Mouse (Mus musculus) lung, postnatal 25 days (tissue): ENCODE results near the gene Hist1h3g.

Experiments used
- DNase-seq: peaks from one replicate; pipeline ENCODE4 v3.0.0; 2022; ENCODE audit warnings: low spot score

The Hist1h3g gene

DNA sequence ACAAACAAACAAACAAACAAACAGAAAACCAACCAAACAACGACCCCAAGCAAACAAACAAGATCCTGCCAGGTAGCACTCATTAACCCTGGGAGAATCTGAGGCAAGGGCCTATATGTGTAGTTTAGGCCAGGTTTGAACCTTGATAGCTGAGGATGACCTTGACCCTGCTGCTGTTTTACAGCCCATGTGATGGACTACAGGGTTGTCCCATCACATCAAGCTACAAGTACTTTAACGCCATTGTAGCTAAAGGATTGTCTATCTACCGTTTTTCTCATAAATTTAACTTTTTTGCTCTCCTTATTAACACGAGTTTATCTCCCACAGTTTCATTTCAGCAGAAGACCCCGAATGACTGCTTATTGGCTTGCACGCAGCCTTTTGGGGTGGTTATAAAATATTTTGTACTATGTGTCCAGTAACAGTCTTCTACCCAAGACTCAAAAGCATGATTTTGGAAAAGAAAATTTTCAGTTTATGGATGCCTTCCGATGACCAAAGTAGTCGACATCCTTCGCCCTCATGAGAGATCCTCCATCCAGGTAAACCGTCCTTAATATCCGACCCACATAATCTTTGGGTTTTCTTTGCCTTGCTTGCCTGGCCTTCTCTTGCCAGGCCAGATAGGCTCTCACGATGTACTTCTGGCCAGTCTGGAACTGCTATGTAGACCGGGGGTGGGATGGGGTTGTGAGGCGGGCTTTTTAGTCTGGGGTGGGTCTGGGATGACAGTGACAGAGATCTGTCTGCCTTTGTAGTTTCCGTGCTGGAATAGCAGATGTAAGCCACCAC is 19.2 kb upstream of the Hist1h3g start:
- DNase-seq, result no peak

DNA sequence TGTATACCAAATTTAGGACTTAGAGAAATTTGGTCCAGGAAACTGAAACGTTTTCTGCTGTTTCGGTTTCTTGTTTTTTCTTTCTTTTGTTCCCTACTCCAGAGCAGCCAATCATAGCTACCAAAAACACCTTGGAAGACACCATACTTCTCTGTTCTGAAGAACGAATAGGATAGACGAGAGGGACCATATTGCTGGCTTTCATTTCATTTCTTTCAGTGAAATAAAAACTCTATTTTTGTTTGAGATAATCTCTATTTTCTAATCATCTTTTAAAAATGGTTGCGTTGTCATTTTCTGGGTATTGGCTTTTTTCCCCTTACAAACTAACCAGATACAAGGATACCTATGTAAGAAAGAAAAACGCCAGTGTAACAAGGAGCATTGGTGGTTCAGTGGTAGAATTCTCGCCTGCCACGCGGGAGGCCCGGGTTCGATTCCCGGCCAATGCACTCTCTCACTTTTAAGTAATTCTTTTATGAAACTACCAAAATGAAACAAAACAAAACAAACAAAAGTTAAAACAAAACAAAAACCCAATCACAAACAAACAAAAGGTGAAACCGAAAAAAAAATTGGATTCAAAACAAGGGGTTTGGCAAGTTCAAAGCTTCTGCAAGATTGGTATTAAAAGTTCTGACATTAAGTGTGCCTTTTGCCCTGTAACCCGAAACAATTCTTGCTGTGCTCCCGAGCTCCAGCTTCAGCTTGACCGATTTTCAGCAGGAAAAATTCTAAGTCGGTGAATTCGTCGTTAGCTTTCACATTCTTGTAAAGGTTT is 18.2 kb upstream of the Hist1h3g start:
- peak; percentile 59 for DNase-seq

DNA sequence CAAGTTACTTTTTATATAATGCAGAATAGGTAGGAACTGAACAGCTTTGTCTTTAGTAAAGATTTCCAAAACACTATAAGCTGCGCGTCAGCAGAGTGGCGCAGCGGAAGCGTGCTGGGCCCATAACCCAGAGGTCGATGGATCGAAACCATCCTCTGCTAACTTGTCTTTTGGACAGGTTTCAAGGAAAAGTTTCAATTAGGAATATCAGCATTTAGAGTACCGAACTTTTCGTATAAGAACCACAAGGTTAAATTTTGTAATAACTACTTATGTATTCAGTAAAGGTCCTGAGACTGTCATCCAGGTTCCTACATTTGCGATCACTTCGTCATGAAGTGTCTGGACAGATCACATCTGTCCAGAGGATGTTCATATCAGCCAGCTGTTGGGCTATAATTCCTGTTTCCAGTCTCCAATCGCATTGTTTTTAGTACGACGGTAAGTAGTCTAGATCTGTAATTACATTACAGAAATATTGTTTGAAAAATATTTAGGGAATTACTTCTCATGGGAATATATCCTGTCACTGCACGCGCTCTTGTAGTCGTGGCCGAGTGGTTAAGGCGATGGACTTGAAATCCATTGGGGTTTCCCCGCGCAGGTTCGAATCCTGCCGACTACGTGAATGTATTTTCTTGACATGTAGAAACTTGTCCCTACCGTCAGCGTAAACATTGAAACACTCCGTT is 17.5 kb upstream of the Hist1h3g start:
- peak; percentile 89 for DNase-seq

DNA sequence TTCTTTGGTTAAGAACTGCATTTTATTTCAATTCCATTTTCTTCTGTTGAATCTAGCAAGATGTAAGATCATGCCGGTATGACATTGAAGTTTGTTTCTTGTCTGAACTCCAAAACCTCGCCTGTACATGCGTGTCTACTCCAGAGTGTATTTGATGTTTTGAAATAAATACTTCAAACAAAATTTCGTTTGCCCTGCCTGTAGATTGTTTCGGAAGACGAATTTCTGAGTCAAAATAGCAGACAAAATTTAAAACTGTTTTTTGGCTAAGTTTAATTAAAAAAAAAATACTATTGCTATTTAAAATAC is 17.0 kb upstream of the Hist1h3g start:
- DNase-seq, result no peak

DNA sequence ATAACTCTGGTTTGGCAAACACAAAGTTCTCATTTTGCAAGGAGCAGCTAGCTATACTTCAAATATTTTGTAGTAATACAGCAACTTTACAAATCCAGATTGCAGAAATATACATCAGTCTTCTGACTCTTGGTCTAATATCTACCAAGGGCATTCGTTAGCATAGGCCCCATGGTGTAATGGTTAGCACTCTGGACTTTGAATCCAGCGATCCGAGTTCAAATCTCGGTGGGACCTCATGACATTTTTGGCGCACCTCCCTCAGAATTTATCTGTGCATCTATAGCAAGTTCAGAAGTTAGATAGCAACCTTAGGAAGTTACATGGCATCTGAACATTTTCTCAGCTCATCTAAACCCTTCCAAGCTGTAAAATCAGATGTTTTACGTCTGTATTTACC is 16.3 kb upstream of the Hist1h3g start:
- DNase-seq, result peak; percentile 86

DNA sequence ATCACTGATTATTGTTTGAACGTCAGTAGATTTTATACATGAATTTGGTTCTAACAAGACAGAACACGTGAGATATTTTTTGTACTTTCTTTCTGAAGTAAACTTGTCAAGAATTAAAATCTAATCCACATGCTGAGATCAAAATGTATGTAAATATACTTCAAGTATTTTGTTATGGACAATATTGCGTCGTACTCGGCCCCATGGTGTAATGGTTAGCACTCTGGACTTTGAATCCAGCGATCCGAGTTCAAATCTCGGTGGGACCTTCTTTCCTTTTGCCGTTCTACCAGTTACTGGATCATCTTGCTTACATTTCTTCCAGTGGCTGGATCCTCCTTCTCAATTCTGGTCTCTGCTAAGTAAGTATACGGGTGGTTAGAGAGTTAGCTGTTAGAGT is 15.8 kb upstream of the Hist1h3g start:
- DNase-seq, result peak; percentile 84

DNA sequence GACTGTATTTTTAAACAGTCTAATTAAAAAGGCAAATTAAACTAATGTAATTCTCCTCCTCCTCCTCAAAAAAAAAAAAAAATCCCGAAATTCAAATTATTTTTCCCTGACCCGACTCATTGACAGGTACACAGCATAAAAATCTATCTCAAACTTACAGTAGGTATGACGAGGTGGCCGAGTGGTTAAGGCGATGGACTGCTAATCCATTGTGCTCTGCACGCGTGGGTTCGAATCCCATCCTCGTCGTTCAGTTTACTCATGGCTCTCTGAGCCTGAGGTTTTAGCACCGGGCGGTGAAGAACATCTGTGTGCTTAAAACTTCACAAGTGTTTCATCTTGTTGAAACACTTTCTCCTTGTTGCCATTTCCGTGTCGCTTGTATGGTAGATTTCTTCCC is 13.5 kb upstream of the Hist1h3g start:
- peak; percentile 82 for DNase-seq

DNA sequence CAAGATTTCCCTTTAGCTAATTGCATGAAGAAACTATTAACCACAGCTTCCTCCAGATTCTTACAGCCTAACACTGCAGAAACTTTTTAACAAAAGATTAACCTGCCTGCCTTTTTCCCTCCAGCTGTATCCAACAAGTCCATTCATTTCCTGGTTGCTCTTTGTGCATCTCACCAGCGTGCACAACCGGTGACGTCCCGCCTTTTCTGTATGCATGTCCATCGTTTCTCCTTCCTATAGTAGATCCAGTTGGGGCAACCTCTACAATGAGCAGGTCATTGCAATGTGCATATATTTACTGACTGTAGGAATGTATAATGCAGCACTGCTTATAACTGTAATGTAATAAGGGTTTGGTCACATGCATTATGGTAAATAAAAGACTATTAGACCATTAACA is 11.2 kb upstream of the Hist1h3g start:
- DNase-seq, result no peak

DNA sequence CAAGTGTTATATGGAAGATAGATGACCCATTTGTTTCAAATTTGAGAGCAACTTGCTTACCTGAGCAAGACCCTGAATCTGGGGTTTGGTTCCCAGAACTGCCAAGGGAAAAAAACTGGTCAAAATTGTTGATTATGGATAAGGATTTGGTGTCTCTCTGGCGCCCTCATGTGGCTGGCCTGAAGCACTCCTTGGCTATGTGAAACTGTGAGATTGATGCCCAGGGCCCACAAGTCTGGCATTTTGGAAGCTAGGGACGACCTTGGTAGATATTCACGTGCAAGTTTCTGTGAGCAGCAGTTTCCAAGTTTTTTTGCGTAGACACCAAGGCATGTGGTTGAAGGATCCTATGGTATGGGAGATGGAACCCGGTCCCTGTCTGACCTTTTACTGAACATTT is 10.6 kb upstream of the Hist1h3g start:
- peak; percentile 69 for DNase-seq

DNA sequence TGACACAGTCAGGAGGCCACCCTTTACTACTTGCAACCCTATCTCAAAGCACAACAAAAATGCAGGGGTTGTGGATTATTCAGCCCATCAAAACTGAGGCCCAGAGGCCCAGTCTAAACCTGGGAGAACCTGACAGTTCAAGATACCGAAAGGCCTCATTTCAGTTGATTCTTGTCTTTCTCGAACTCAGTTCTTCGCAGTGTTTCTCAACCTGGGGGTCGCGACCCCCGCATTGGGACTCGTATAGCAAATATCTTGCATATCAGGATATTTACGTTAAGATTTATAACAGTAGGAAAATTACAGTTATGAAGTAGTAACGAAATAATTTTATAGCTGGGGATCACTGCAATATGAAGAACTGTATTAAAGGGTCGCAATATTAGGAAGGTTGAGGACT is 9.3 kb upstream of the Hist1h3g start:
- DNase-seq, result no peak

DNA sequence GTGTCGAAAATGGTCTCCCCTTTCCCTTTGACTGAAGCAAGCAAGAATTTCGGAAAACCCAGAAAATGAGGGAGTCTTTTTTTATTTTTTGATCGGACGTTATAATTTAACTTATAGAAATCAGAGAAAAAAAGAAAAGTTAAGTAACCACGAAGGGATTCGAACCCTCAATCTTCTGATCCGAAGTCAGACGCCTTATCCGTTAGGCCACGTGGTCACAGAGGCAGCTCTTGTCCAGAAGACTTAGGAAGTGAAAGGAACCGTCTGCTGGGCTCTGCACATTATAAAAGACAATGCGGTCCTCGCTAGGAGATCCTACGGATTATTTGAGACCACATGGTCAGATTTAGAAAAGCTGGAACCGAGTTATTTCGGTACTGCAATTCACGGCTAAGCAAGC is 8.9 kb upstream of the Hist1h3g start:
- DNase-seq, result peak; percentile 94

DNA sequence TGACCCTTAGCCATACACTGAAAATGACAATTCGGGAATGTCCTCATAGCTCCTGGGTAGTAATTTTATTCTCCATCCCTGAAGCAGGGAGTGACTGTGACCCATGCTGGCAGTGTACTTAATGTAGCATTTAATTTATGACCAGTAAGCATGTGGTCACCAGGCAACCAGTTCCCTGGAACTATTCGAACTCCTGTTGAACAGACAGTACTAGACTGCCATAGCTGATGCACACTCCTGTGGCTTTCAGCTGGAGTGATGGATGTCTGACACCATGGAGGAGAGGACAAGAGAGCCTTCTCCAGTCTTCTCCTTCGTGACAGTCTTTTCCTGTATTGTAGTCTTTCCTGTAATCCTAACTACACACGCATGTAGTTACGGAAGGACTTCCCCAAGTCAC is 6.2 kb upstream of the Hist1h3g start:
- DNase-seq, result no peak

DNA sequence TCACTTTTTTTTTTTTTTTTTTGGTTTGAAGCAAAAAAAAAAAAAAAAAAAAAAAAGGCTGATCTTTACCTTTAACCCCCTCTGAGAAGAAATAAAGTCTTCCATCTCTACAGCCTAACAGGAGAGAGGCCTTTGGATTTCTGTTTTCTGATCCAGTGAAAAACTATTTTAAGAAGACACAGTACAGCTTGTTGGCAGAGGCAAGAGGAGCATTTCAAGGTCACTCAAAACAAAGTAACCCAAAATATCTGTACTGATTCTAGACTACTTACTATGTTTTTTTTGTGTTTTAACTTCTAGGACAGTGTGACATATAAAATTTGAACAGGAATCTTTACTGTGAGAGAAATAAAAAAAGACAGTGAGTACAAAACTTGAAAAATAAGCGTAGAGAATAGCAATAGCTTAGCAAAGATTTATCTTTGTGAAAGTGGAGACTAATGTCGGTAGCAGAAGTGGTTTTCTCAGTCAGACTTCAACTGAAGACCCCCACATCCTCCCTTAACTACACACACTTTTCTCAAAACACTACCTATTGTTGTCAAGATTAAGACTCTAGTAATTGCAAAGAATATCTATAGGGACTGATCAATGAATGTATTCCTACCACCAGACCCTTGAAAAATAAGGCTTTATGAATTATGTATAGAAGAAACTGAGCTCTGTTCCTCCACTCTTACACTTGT is 5.6 kb upstream of the Hist1h3g start:
- no peak for DNase-seq

DNA sequence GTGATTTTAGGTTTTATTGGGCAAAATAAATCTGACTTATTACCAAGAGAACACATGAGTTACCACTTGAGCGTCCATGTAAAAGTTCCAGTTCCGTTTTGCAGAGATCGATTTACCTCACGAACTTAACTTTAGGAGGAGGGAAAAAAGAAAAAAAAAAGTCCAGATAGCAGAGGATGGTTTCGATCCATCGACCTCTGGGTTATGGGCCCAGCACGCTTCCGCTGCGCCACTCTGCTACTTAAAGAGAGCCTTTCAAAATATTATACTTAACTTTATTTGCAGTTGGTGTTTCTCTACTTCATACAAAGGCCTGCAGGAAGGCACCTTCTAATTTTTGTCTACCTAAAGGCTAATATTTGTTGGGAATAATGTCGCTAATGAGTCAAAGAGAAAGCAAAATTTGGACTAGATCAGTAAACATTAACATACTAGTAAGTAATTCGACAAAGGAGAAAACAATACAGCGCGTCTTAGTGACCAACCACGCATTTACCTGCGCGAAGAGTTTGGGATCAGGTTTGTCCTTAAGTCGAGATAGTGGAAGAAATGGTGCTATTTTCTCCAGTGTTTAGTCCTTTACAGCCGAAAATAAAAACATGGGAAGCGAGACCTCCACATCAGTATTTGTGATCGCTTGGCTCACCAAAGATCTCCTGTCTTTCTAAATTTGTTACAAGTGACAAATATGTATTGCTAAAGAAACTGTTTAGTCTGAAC is 4.9 kb upstream of the Hist1h3g start:
- DNase-seq, result peak; percentile 80

DNA sequence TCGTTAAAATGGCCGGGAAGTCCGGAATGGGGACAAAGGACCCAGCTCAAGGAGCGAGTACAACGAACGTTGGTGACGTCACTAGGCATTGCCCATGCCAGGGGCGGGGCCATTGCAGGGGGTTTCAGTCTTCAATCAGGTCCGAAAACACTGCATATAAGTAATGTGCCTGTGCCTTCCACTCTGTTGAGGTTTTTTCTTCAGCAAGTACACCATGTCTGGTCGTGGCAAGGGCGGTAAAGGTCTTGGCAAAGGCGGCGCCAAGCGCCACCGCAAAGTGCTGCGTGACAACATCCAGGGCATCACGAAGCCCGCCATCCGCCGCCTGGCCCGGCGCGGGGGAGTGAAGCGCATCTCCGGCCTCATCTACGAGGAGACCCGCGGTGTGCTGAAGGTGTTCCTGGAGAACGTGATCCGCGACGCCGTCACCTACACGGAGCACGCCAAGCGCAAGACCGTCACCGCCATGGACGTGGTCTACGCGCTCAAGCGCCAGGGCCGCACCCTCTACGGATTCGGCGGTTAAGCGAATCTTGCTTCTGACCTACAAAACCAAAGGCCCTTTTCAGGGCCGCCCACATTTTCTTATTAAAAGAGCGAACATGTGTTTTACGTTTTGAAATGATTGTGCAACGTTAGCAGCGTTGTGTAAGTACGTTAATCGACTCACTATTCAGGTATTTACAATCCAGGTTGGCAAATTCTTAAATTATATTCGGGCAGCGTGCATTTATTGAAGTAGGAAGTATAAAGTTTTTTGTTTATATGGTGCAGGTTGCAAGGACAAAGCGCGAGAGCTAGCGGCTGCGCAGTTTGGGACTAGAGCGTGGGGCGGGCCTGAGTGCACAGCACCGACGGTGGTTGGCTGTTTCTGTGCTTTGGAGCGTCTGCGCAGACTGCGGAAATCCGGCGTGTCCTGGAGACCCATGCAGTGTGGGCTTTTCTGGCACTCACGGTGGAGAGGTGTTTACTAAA is 4.0 kb upstream of the Hist1h3g start, which contains the start of gene Hist1h4h:
Hist1h4h (plus strand) TSS at position 150 of the 975 bp plus-strand sequence.
- DNase-seq, result peak; percentile 99

DNA sequence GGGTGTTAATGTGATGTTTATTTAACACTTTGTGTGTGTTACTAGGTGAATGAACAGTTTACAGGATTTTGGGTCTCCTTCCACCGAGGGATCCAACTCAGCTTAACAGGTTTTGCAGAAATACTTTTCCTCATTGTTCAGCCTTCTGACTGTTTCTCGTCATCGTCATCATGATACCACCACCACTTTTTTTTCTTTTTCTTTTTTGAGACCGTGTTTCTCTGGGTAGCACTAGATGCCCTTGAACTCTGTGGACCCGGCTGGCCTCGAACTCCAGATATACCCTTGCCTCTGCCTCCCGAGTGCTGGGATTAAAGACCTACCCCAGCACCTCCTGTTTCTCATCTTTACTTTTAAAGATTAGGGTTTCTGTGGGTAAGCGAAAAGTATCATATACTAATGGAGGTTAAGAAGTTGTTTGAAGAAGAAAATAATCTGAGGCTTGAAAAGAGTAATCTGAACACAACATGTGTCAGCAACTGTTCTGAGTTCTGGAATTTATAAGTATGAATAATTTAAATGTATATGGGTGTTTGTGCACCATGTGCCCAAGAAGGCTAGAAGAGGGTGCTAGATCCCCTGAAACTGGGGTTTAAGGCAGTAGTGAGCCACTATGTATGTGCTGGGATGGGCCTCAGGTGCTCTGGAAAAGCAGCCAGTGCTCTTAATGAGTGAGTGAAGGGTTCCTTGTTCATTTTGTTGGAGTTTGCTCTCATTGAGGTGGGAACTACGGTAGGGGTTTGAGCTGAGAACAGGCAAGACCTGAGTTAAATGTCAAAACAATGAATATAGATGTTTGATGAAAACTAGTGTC is 2.8 kb upstream of the Hist1h3g start:
- DNase-seq, result no peak

DNA sequence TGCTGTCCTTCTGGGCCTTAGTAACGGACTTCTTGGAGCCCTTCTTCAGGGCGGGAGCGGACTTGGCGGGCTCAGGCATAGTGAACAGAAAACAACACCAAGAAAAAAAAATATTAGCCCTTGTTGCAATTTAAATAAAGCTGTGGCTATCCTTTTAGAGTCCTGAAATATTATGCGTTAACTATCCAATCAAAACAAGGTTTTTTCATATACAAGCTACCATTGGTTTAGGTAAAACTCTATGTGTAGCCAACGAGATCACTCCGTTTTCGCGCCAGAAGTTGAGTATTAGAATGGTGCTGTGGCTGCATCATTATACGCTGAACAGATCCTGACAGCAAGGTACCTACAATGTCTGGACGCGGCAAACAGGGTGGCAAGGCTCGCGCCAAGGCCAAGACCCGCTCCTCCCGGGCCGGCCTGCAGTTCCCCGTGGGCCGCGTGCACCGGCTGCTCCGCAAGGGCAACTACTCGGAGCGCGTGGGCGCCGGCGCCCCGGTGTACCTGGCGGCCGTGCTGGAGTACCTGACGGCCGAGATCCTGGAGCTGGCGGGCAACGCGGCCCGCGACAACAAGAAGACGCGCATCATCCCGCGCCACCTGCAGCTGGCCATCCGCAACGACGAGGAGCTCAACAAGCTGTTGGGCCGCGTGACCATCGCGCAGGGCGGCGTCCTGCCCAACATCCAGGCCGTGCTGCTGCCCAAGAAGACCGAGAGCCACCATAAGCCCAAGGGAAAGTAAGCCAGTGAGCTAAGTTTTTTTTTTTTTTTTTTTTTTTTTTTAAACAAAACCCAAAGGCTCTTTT is 1.5 kb upstream of the Hist1h3g start, which contains the start of gene Hist1h2af:
Hist1h2af (plus strand) TSS at position 347 of the 808 bp plus-strand sequence.
- DNase-seq, result peak; percentile 73

DNA sequence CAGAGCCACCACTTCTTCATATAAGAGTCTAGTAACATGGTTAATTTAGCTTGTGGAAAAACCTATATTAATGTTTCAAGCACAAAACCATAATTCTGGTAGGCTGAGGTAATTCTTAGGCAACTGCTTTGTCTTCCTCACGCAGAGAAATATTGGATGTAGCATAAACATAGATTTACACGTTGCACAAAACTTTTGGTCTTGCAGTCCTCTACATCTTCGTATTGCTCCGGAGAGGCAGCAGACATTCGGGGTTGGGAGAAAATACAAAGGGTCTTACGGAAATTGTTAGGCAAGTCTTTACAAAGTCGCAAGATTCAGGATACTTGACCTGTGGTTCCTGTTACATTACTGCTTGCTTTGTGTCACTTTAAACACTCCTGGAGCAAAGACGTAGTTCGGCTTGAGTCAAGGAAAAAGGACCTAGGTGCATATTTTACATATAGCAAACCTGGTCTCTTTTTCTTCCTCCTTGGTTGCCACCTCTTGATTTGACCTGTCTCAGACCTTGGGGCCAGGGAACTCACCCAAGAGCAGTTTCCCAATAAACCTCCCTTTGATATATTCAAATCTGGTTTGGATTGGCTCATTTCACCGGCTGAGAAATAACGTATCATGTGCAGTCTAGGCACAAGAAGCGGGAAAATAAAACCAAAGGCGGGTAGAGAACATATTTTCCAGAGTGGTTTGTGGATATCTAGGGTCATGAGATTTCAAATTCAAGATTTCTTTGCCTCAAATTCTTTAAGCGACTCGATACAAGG is 672 bp upstream of the Hist1h3g start:
- DNase-seq, result no peak
